Mouse (Mus musculus): ENCODE measurements at regions not wholly inside any gene's neighbourhood (a gene's known extent, or its start where the extent isn't known, plus 50 kb on each side); places are given as distances from the start of the nearest gene placed in this dataset.
A peak's percentile ranks its signal among the peaks of the same experiment; 100 is the strongest.

GRCm38 (mm10) chr16:86325406-86325805 lies 423.8 kb upstream of the Adamts5 start:
- H3K4me1 ChIP-seq (ENCODE audit: control insufficient read depth, insufficient read depth, low read length) = no peaks in the 10 kb centered on the region
- no peak for ATAC-seq (ENCODE audit: low FRiP score, low TSS enrichment)
- H3K27me3 ChIP-seq (ENCODE audit: control insufficient read depth, insufficient read depth, low read length) = no peaks in the 10 kb centered on the region
- no peaks in the 10 kb centered on the region for H3K9me3 ChIP-seq (ENCODE audit: control insufficient read depth, low read length)
- 88% methylated on average over 2 of the region's 2 CpGs for WGBS
- no peak overlapping the region for H3K4me3 ChIP-seq (replicated peaks; ENCODE audit: low read depth, low read length)
- DNase-seq = no peak
- no peak overlapping the region for H3K9ac ChIP-seq (replicated peaks; ENCODE audit: low read length)
- H3K4me2 ChIP-seq (ENCODE audit: low read length) = no peak overlapping the region
- no peak overlapping the region for H3K27ac ChIP-seq (replicated peaks; ENCODE audit: low read depth, low read length)
- no peaks in the 10 kb centered on the region for H3K36me3 ChIP-seq (ENCODE audit: control insufficient read depth, insufficient read depth, low read length)

- Histone ChIP-seq H3K9me3 (ENCODE audit: control insufficient read depth, low read length) (no peaks in the 10 kb centered on the region), H3K4me2 (ENCODE audit: low read length) (no peak overlapping the region), H3K27me3 (ENCODE audit: control insufficient read depth, insufficient read depth, low read length) (no peaks in the 10 kb centered on the region), H3K9ac (replicated peaks; ENCODE audit: low read length) (no peak overlapping the region), H3K4me3 (replicated peaks; ENCODE audit: low read depth, low read length) (no peak overlapping the region), H3K4me1 (ENCODE audit: control insufficient read depth, insufficient read depth, low read length) (no peaks in the 10 kb centered on the region), H3K36me3 (ENCODE audit: control insufficient read depth, insufficient read depth, low read length) (no peaks in the 10 kb centered on the region), H3K27ac (replicated peaks; ENCODE audit: low read depth, low read length) (no peak overlapping the region)
- WGBS = 78% methylated on average over 2 of the region's 2 CpGs
- DNase-seq (no peak), ATAC-seq (ENCODE audit: low FRiP score, low TSS enrichment) (no peak)
These were observed 417.3 kb upstream of the Adamts5 start for GRCm38 (mm10) chr16:86318898-86319297.

GRCm38 (mm10) chr16:86309696-86310095 lies 408.1 kb upstream of the Adamts5 start:
- DNase-seq (no peak), ATAC-seq (ENCODE audit: low FRiP score, low TSS enrichment) (no peak)
- H3K9ac ChIP-seq (replicated peaks; ENCODE audit: low read length) = no peak overlapping the region
- H3K9me3 ChIP-seq (ENCODE audit: control insufficient read depth, low read length) = no peaks in the 10 kb centered on the region
- H3K36me3 ChIP-seq (ENCODE audit: control insufficient read depth, insufficient read depth, low read length) = no peaks in the 10 kb centered on the region
- no peak overlapping the region for H3K27ac ChIP-seq (replicated peaks; ENCODE audit: low read depth, low read length)
- 75% methylated on average over 2 of the region's 2 CpGs for WGBS
- H3K4me3 ChIP-seq (replicated peaks; ENCODE audit: low read depth, low read length) = no peak overlapping the region
- no peak overlapping the region for H3K4me2 ChIP-seq (ENCODE audit: low read length)
- no peaks in the 10 kb centered on the region for H3K27me3 ChIP-seq (ENCODE audit: control insufficient read depth, insufficient read depth, low read length)
- H3K4me1 ChIP-seq (ENCODE audit: control insufficient read depth, insufficient read depth, low read length) = no peaks in the 10 kb centered on the region

- ATAC-seq (ENCODE audit: low FRiP score, low TSS enrichment) = no peak
- 86% methylated on average over 2 of the region's 2 CpGs for WGBS
These were observed 402.2 kb upstream of the Adamts5 start for GRCm38 (mm10) chr16:86303869-86304268.

GRCm38 (mm10) chr16:86302451-86303145 lies 401.0 kb upstream of the Adamts5 start:
- no peaks in the 10 kb centered on the region for H3K4me1 ChIP-seq (ENCODE audit: control insufficient read depth, insufficient read depth, low read length)
- no peak overlapping the region for H3K4me2 ChIP-seq (ENCODE audit: low read length)
- H3K27ac ChIP-seq (replicated peaks; ENCODE audit: low read depth, low read length) = no peak overlapping the region
- H3K9me3 ChIP-seq (ENCODE audit: control insufficient read depth, low read length) = no peaks in the 10 kb centered on the region
- H3K4me3 ChIP-seq (replicated peaks; ENCODE audit: low read depth, low read length) = no peak overlapping the region
- H3K9ac ChIP-seq (replicated peaks; ENCODE audit: low read length) = no peak overlapping the region
- ATAC-seq (ENCODE audit: low FRiP score, low TSS enrichment) (peak; percentile 31; the same call in 1 of the 2 replicates), DNase-seq (peak; percentile 53)
- 67% methylated on average over 3 of the region's 3 CpGs for WGBS
- H3K36me3 ChIP-seq (ENCODE audit: control insufficient read depth, insufficient read depth, low read length) = no peaks in the 10 kb centered on the region
- H3K27me3 ChIP-seq (ENCODE audit: control insufficient read depth, insufficient read depth, low read length) = no peaks in the 10 kb centered on the region

More at GRCm38 (mm10) chr16:86303869-86304268, 402.2 kb upstream of the Adamts5 start:
- Histone ChIP-seq H3K4me2 (ENCODE audit: low read length) (no peak overlapping the region), H3K27ac (replicated peaks; ENCODE audit: low read depth, low read length) (no peak overlapping the region), H3K4me1 (ENCODE audit: control insufficient read depth, insufficient read depth, low read length) (no peaks in the 10 kb centered on the region), H3K9me3 (ENCODE audit: control insufficient read depth, low read length) (no peaks in the 10 kb centered on the region), H3K9ac (replicated peaks; ENCODE audit: low read length) (no peak overlapping the region), H3K36me3 (ENCODE audit: control insufficient read depth, insufficient read depth, low read length) (no peaks in the 10 kb centered on the region), H3K27me3 (ENCODE audit: control insufficient read depth, insufficient read depth, low read length) (no peaks in the 10 kb centered on the region), H3K4me3 (replicated peaks; ENCODE audit: low read depth, low read length) (no peak overlapping the region)
- no peak for DNase-seq

- H3K4me2 ChIP-seq (ENCODE audit: low read length) = no peak overlapping the region
- H3K9ac ChIP-seq (replicated peaks; ENCODE audit: low read length) = no peak overlapping the region
- ATAC-seq (ENCODE audit: low FRiP score, low TSS enrichment) (no peak), DNase-seq (no peak)
- no peaks in the 10 kb centered on the region for H3K27me3 ChIP-seq (ENCODE audit: control insufficient read depth, insufficient read depth, low read length)
- no peak overlapping the region for H3K4me3 ChIP-seq (replicated peaks; ENCODE audit: low read depth, low read length)
- H3K27ac ChIP-seq (replicated peaks; ENCODE audit: low read depth, low read length) = no peak overlapping the region
- no peaks in the 10 kb centered on the region for H3K36me3 ChIP-seq (ENCODE audit: control insufficient read depth, insufficient read depth, low read length)
- H3K9me3 ChIP-seq (ENCODE audit: control insufficient read depth, low read length) = no peaks in the 10 kb centered on the region
- no peaks in the 10 kb centered on the region for H3K4me1 ChIP-seq (ENCODE audit: control insufficient read depth, insufficient read depth, low read length)
- 90% methylated on average over 2 of the region's 2 CpGs for WGBS
These were observed 392.8 kb upstream of the Adamts5 start for GRCm38 (mm10) chr16:86294436-86294835.

GRCm38 (mm10) chr16:86281326-86281725 lies 379.7 kb upstream of the Adamts5 start:
- WGBS = 93% methylated on average over 2 of the region's 2 CpGs
- no peak for ATAC-seq (ENCODE audit: low FRiP score, low TSS enrichment)
- H3K27ac ChIP-seq (replicated peaks; ENCODE audit: low read depth, low read length) = no peak overlapping the region
- no peaks in the 10 kb centered on the region for H3K4me1 ChIP-seq (ENCODE audit: control insufficient read depth, insufficient read depth, low read length)
- no peak overlapping the region for H3K4me2 ChIP-seq (ENCODE audit: low read length)
- H3K9ac ChIP-seq (replicated peaks; ENCODE audit: low read length) = no peak overlapping the region
- H3K4me3 ChIP-seq (replicated peaks; ENCODE audit: low read depth, low read length) = no peak overlapping the region
- DNase-seq = no peak
- H3K36me3 ChIP-seq (ENCODE audit: control insufficient read depth, insufficient read depth, low read length) = no peaks in the 10 kb centered on the region
- no peaks in the 10 kb centered on the region for H3K27me3 ChIP-seq (ENCODE audit: control insufficient read depth, insufficient read depth, low read length)
- H3K9me3 ChIP-seq (ENCODE audit: control insufficient read depth, low read length) = no peaks in the 10 kb centered on the region

GRCm38 (mm10) chr16:86277031-86277430 lies 375.4 kb upstream of the Adamts5 start:
- no peaks in the 10 kb centered on the region for H3K9me3 ChIP-seq (ENCODE audit: control insufficient read depth, low read length)
- ATAC-seq (ENCODE audit: low FRiP score, low TSS enrichment) = no peak
- DNase-seq = no peak
- no peak overlapping the region for H3K4me3 ChIP-seq (replicated peaks; ENCODE audit: low read depth, low read length)
- no peaks in the 10 kb centered on the region for H3K36me3 ChIP-seq (ENCODE audit: control insufficient read depth, insufficient read depth, low read length)
- no peaks in the 10 kb centered on the region for H3K4me1 ChIP-seq (ENCODE audit: control insufficient read depth, insufficient read depth, low read length)
- 96% methylated on average over 1 of the region's 1 CpGs for WGBS
- H3K9ac ChIP-seq (replicated peaks; ENCODE audit: low read length) = no peak overlapping the region
- no peaks in the 10 kb centered on the region for H3K27me3 ChIP-seq (ENCODE audit: control insufficient read depth, insufficient read depth, low read length)
- H3K27ac ChIP-seq (replicated peaks; ENCODE audit: low read depth, low read length) = no peak overlapping the region
- H3K4me2 ChIP-seq (ENCODE audit: low read length) = no peak overlapping the region

- no peak overlapping the region for H3K9ac ChIP-seq (replicated peaks; ENCODE audit: low read length)
- H3K36me3 ChIP-seq (ENCODE audit: control insufficient read depth, insufficient read depth, low read length) = no peaks in the 10 kb centered on the region
- 52% methylated on average over 8 of the region's 8 CpGs for WGBS
- no peak for ATAC-seq (ENCODE audit: low FRiP score, low TSS enrichment)
- no peaks in the 10 kb centered on the region; the same call in 1 of the 2 replicates for H3K4me1 ChIP-seq (ENCODE audit: control insufficient read depth, insufficient read depth, low read length)
- DNase-seq = peak; percentile 44
- no peaks in the 10 kb centered on the region for H3K9me3 ChIP-seq (ENCODE audit: control insufficient read depth, low read length)
- H3K27me3 ChIP-seq (ENCODE audit: control insufficient read depth, insufficient read depth, low read length) = no peaks in the 10 kb centered on the region
- no peak overlapping the region for H3K4me2 ChIP-seq (ENCODE audit: low read length)
- H3K4me3 ChIP-seq (replicated peaks; ENCODE audit: low read depth, low read length) = no peak overlapping the region
- no peak overlapping the region for H3K27ac ChIP-seq (replicated peaks; ENCODE audit: low read depth, low read length)
These were observed 360.0 kb upstream of the Adamts5 start for GRCm38 (mm10) chr16:86261612-86262011.
